Mouse (Mus musculus) MEL (cell line): ENCODE data around the gene Plcb1.

Source experiments
- CHD2 ChIP-seq: IDR thresholded peaks from 2 replicates; pipeline ENCODE4 v1.6.1; 2011; ENCODE audit warnings: low read length, improper control_type of control experiment
- CTCF ChIP-seq, 3 experiments: IDR thresholded peaks in 2 of 3; conservative IDR thresholded peaks in 1 of 3; 2 replicates each; pipeline ENCODE4 v1.5.1; 2011 to 2012; ENCODE audit warnings: low read length in 3 of 3, low read depth in 2 of 3, mild to moderate bottlenecking in 2 of 3, improper control_type of control experiment in 1 of 3, inconsistent platforms in 1 of 3, mixed read lengths in 1 of 3, moderate library complexity in 1 of 3; ENCODE audit not compliant: control insufficient read depth in 1 of 3, insufficient read depth in 1 of 3, poor library complexity in 1 of 3, severe bottlenecking in 1 of 3
- E2F4 ChIP-seq: IDR thresholded peaks from 2 replicates; pipeline ENCODE4 v1.6.1; 2011; ENCODE audit warnings: low read depth, low read length, improper control_type of control experiment, borderline replicate concordance
- EP300 ChIP-seq, 2 experiments: IDR thresholded peaks; 2 replicates each; pipeline ENCODE4 v1.6.1; 2011; ENCODE audit warnings: improper control_type of control experiment in 2 of 2, low read length in 2 of 2, low read depth in 1 of 2, mild to moderate bottlenecking in 1 of 2
- GATA1 ChIP-seq: IDR thresholded peaks from 2 replicates; pipeline ENCODE4 v1.6.1; 2011; ENCODE audit warnings: low read depth, low read length, improper control_type of control experiment
- MYB ChIP-seq: IDR thresholded peaks from 2 replicates; pipeline ENCODE4 v1.6.1; 2011; ENCODE audit warnings: mild to moderate bottlenecking, low read depth, low read length, improper control_type of control experiment
- POLR2A ChIP-seq, 2 experiments: IDR thresholded peaks; 2 replicates each; pipeline ENCODE4 v1.6.1; 2011 to 2012; ENCODE audit warnings: low read length in 2 of 2, mild to moderate bottlenecking in 2 of 2, control low read depth in 1 of 2, improper control_type of control experiment in 1 of 2, low read depth in 1 of 2, moderate library complexity in 1 of 2; ENCODE audit not compliant: control insufficient read depth in 1 of 2, insufficient read depth in 1 of 2, poor library complexity in 1 of 2
- USF1 ChIP-seq: IDR thresholded peaks from 2 replicates; pipeline ENCODE4 v1.6.1; 2014; ENCODE audit warnings: low read depth, mild to moderate bottlenecking, inconsistent platforms, low read length, improper control_type of control experiment, moderate library complexity
- USF2 ChIP-seq, 2 experiments: IDR thresholded peaks; 2 replicates each; pipeline ENCODE4 v1.6.1; 2011 to 2012; ENCODE audit warnings: improper control_type of control experiment in 2 of 2, low read length in 2 of 2, borderline replicate concordance in 1 of 2, inconsistent platforms in 1 of 2, low read depth in 1 of 2, mild to moderate bottlenecking in 1 of 2; ENCODE audit not compliant: insufficient read depth in 1 of 2
- ZKSCAN1 ChIP-seq: IDR thresholded peaks from 2 replicates; pipeline ENCODE4 v1.6.1; 2012; ENCODE audit warnings: low read depth, mild to moderate bottlenecking, inconsistent platforms, low read length, improper control_type of control experiment, moderate library complexity
- ZNF384 ChIP-seq: IDR thresholded peaks from 2 replicates; pipeline ENCODE4 v1.6.1; 2012; ENCODE audit warnings: low read depth, mild to moderate bottlenecking, inconsistent platforms, low read length, improper control_type of control experiment

DNA sequence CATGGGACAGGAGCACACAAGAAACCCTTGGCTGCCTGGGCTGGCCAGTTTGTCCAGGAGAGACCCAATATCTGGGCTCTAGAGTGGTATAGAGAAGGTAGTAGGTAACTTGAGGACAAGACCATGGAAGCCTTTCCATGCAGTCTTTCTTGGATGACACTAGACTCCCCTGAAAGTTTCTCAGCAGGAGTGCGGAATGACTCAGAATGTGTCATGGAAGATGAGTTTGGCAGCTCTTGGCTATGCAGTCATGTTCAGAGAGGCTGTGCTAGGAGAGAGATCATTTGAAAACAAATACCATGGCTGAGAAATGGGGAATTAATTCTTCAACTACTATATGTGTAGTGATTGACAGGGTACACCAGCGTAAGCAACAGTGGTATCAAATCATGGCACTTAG, 372.1 kb downstream of the Plcb1 start:
- no peak for TF ChIP-seq USF1
- TF ChIP-seq ZKSCAN1 = no peak
- no peak for TF ChIP-seq ZNF384
- no peak for TF ChIP-seq CTCF (IDR thresholded peaks at IDR 0.05 in 2 of 3, conservative IDR thresholded peaks at IDR 0.05 in 1 of 3; ENCODE audit: control insufficient read depth in 1 of 3, insufficient read depth in 1 of 3, low read depth in 2 of 3, low read length in 3 of 3, poor library complexity in 1 of 3, severe bottlenecking in 1 of 3)
- TF ChIP-seq EP300 (IDR thresholded peaks at IDR 0.05; ENCODE audit: low read depth in 1 of 2, low read length in 2 of 2) = no peak
- TF ChIP-seq POLR2A (IDR thresholded peaks at IDR 0.05; ENCODE audit: control insufficient read depth in 1 of 2, insufficient read depth in 1 of 2, low read depth in 1 of 2, low read length in 2 of 2, poor library complexity in 1 of 2) = no peak
- no peak for TF ChIP-seq GATA1
- no peak for TF ChIP-seq USF2 (IDR thresholded peaks at IDR 0.05; ENCODE audit: borderline replicate concordance in 1 of 2, insufficient read depth in 1 of 2, low read depth in 1 of 2, low read length in 2 of 2)
- TF ChIP-seq MYB = no peak
- TF ChIP-seq CHD2 = no peak
- TF ChIP-seq E2F4 = no peak
